Mouse (Mus musculus) spleen, adult 12 weeks (tissue): ENCODE results near the gene Gm6169.
"Not testable (repeated sequence)": the region's sequence is repeated elsewhere in the genome, so short reads cannot be mapped to it uniquely, and the experiment has no call there.

Experiments
- DNase-seq: peaks from one replicate; pipeline ENCODE4 v3.0.0; 2022; ENCODE audit warnings: low spot score

Gm6169 gene

DNA sequence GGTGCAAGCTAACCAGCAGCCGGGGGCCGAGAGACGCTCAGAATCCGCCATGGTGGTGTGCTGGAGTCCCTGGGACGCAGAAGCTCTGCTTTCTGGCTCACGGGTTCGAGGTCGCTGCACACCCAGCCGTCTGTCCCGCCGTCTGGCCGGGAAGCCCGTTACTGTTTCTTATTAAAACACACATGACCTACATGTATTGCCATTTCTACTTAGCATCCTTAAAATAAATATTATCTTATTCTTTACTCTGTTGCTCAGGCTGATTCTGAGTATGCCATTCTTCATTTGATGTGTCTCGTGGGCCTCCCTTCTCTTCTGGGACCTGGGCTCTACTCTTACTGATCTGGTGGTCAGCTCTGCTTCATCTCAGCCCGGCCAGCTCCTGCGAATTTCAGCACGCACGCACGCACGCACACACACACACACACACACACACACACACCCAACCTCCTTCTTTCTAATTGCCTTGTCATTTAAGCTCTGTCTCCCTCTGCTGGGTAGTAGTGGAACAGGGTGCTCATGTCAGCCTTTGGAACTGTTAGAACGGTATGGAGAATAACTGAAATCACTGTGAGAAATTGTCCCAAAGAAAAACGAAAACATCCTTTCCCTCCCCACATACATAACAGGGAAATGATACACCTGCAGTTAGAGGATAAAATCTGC, at the start of gene Gm6169:
Gene Gm6169, minus strand, starts transcription at position 51 of the 666 bp plus-strand sequence.
- DNase-seq, result no peak

DNA sequence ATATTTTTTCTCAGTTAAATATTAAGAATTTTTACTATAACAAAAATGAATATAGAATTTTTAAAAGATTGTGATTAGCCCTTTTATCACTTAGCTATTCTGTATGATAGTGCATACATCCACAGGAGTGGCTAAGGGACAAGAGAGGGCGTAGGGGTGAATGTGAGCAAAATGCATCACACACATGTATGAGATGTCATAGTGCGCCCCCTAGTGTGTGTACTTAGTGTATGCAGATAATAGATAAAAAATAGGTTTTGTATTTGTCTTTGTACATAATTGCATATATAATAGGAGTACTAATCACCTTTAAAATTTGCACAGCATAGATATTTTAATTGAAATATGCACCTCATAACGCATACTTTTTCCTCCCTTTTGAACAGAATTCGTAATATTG, 46.8 kb upstream of the Gm6169 start:
- DNase-seq, result peak; percentile 6

DNA sequence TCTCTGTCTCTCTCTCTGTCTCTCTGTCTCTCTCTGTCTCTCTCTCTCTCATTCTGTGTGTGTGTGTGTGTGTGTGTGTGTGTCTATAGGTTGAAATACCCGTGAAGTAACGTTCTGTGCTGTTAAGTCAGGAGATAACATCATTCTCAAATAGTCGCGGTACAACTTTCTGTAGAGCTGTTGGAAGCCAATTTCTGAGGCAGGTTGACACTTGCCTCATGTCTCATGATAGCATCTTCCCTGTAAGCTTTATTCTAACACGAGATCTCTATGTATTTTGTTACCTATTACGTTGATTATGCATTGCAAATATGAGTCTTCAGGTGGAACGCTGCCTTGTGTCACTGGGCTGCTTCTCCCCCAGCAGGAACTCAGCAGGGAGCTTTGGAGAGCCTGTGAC, 43.3 kb upstream of the Gm6169 start:
- DNase-seq, result no peak

DNA sequence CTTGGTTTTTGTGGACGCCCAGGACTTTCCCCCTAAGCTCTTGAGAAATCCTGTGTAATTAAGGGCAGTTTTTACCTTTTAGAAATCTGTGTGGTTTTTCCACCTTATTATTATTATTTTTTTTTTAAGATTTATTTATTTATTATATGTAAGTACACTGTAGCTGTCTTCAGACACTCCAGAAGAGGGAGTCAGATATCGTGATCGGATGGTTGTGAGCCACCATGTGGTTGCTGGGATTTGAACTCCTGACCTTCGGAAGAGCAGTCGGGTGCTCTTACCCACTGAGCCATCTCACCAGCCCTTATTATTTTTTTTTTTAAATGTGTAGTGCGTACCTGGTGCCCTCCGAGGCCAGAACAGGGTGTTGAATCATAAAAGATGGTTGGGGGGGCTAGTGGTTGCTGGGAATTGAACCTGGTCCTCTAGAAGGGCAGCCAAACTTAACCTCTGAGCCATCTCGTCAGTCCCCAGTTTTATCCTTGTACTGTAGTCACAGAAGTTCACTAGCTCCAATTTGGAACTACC, 39.4 kb upstream of the Gm6169 start:
- not testable (repeated sequence) for DNase-seq

DNA sequence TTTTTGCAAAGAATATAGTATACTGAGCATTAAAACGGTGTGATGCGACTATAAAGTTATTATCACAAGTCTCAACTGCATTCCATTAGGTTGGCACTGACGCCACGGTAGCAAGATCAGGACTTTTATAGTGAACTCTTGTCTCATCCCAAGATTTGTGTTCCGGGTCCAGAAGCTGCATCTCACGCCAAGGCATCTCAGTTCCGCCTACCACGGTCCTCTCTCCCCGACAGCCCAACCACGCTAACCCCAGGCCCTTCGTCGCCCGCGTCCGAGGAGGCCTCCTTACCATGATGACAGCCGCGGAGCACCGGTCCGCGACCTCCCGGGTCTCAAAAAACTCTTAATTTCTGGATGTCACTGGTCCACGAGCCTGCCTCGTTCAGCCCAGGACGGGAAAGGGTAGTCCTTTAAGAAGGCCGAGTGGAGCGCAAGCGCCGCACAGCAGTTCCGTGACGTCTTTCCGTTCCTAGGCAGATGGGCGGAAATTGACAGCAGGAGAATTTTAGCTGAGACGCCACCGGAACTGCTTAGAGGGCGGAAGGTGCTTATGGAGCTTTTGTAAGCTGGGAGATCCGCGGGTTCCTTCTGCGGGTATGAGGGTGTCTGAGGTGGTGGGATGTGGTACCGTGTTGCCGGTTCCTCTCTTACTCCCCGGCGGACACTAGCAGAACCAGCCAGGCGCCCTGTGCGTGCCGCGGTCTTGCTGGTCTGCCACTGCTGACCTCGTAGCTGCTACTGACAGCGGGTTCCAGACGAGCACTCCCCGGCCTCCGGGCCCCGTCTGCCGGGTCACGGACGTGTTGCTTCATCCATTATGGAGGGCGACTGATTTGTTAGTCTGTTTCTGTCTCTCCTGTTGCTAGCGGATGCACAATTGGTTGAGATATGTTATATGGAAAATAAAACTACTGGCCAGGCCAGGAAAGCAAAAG, 38.7 kb upstream of the Gm6169 start, which contains the start of the genes Gfm2 and Nsa2:
Gene Gfm2, plus strand, starts transcription at position 472 of the 935 bp plus-strand sequence.
Gene Nsa2, minus strand, starts transcription at position 472 of the 935 bp plus-strand sequence.
- DNase-seq, result peak; percentile 84

DNA sequence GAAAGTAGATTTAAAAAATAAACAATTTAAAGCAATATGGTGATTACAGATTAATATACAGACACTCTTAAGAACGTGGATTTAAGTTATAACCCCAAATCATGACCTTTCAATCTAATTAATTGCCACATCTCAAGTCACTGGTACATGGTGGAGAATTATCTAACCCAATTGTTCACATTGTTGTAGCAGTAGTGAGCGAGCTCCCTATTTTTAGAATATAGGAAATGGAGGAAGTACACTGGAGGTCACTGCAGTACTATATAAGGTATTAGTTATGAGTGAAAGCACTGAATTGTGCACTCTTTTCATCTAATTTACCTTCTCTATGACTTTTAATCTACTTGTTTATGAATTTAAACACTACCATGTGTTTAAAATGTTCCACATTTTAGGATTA, 31.4 kb upstream of the Gm6169 start:
- DNase-seq, result not testable (repeated sequence)

DNA sequence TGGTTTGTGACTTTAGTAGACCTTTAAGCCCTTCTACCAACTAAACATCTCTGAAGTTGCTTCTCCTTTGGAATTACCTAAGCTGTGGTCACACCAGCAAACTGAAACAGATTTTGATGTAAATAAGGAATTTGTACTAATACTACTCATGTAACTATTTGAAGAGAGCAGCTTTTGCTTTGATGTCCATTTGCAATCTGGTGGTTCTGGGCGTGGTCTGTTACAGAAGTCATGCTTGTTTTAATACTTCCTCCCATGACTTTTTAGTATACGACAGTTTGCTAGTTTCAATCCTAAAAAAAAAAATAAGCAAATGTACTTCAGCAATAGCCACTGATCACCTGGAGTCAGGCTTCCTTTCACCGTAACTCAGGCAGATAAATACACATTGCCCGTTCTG, 30.6 kb upstream of the Gm6169 start:
- not testable (repeated sequence) for DNase-seq

DNA sequence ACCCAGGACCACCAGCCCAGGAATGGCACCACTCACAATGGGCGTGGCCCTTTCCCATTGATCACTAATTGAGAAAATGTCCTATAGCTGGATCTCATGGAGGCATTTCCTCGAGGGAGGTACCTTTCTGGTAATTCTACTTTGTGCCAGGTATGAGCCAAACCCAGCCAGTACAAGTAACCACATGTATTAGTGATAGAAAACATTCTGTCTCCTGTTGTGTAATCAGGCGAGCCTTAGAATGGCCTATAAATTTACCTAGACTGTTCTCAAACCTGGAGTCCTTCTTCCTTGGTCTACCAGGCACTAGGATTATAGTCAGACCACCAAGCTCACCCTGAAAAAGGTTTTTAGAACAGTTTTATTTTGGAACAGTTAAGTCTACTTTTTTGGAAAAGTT, 22.3 kb upstream of the Gm6169 start:
- DNase-seq, result no peak

DNA sequence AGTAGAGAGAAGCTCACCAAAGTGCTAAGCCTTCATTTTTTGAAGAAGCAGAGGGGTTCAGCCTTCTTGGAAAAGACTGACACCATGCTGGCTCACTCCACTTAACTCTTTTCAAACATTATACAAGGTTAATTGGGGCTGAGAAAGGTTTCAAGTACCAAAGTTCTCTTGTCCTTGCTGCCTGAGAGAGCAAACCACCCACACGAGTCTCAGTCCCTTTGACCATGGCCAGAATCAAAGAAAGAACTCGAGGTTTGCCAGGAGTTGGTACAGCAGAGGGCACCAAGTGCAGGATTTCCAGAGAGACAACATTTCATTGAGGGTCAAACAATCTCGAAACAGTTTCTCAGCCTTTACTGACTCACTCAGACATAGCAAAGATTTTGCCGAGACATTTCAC, 10.0 kb upstream of the Gm6169 start:
- DNase-seq, result no peak

DNA sequence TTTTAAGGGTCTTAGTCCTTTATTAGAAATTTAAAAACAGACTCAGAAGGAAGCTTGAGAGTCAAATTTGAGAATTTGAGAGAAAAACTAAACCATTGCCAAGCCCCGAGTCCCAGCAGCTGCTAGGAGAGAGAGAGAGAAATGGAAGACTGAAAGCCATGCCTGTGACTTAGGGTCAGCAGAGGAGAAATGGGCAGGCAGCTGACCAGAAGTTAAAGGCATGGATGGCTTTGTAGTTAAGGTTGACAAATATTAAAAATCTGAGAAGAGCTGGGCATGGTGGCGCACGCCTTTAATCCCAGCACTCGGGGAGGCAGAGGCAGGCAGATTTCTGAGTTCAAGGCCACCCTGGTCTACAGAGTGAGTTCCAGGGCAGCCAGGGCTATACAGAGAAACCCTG, 8.7 kb upstream of the Gm6169 start:
- not testable (repeated sequence) for DNase-seq

DNA sequence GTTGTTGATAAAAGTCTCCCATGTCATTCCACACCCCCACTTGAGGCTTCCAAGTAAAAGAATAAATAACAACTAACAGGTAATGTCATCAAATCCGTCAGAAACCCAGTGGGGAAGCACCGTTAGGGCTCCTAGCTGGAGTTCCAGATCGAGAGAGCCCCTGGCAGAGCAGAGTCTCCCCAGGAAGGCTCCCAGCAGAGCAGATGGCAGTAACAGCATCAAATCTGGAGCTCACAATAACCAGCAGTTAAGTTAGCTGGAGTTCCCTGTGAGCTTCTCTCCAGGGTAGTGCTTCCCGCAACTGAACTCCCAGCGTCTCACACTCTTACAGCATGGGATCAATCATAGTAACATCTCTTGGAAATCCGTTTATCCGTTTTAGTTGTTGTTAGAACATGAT, 6.0 kb upstream of the Gm6169 start:
- DNase-seq, result no peak

DNA sequence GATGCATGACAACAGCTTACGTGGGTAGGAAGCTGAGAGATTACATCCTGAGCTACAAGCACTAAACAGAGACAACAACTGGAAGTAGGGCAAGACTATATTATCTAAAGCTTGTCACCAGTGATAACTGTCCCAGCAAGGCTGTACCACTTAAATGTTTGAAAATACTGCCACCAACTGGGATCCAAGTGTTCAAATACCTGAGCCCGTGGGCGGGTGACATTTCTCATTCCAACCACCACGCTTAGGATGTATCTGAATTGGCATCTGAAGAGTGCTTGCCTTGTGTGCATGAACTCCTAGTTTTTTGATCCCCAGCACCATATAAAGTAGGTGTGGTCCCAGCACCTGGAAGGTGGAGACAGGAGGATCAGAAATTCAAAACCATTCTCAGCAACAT, 3.3 kb downstream of the Gm6169 start:
- no peak for DNase-seq

DNA sequence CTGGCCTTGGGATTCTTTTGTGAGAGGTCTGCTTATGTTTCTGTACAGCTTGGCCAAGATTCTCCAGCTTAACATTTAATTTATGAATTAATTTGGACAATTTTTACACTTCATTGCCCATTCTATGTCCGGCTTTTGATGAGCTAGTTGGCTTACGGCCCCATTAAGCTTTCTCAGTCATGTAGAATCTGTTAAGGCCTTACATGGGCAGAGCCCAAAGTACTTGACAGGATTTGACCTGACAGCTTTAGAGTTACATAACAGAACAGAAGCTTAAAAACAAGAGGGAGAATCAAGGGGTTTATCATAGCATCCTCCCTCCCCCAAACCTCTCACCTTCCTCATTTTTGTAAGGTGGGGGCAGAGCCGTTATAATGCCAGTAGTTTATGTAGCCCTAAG, 10.9 kb downstream of the Gm6169 start:
- DNase-seq, result no peak

DNA sequence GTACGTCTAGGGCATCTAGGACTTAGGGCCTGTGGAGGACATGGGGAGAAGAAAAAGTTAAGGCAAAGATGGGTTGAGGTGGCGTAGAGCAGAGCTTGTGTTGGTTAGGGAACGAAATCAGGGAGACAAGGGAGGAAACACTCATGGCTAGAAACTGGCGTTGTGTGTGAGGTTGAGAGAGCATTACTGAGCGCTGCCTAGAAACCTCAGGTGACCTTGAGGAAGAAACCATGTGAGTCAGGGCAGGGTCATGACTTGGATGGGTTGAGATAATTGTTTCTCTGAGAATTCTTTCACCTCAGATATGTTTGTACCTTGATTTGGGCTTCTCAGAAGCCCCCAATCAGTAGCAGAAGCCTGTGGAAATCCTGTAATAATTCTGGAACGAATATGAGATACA, 11.6 kb downstream of the Gm6169 start:
- DNase-seq, result no peak

DNA sequence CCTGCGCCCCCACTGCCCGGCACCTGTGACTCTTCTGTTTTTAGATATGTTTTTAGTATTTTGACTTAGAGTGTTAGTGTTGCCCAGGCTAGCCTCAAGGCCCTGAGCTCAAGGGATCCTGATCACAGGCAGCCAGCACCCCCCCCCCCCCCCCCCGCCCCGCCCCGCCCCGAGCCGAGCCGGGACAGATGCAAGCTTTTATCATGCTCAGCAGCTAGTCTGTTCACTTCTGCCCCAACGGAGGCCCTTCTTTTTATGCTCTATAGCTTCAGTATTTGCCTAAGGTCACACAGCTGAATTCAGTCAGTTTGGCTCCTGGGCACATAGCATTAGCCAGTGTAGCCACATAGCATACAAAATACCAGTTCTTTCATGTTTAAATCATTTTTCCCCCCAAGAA, 12.7 kb downstream of the Gm6169 start:
- no peak for DNase-seq

DNA sequence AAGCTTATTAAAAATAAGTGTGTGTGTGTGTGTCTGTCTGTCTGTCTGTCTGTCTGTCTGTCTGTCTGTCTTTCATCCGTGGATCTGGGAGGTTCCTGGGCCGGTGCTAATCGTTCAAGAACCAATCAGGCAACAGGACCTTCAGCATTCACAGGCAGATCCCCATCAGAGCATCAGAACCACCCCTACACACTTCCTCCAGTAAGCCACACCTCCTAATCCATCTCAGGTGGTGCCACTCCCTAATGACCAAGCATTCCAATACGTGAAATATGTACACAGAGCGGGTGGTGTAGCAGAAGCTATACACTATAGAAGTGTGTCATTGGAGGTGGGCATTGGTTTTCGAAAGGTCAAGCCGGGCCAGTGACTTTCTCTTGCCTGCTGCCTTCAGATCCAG, 16.6 kb downstream of the Gm6169 start:
- DNase-seq, result no peak

DNA sequence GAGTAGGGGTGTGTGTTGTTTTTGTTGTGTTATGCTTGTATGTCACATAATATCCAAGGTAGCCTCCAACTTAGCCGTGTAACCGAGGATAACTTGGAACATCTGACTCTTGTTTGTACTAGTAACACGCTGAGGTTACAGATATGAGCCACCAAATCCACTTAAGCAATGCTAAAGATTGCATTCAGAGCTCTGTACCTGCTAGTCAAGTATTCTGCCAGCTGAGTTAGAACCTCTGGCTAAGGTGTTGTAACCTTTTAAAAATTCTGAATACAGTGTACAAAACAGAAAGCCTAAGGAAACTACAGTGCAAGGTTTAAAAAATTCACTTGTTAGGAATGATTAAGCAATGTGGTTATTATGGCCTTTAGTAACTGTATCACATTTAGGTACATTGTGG, 18.4 kb downstream of the Gm6169 start:
- no peak for DNase-seq

DNA sequence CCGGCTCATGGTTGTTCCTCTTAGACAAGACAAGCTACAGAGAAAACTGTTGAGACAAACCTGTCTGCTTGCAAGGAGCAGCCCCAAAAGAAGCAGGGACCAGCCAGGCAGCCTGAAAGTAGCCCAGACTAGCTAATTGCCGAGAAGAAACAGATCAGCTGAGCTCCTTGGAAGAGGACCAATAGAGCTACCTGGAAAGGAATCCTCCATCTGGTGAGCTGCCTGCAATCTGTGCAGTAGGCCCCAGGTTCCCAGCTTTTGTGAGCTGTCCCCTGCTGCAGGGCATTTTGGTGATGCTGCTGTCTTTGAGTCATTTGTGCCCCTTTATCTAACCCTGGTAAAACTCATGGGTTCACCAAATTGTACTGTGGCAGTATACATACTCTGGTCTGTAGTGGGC, 18.8 kb downstream of the Gm6169 start:
- DNase-seq, result no peak

DNA sequence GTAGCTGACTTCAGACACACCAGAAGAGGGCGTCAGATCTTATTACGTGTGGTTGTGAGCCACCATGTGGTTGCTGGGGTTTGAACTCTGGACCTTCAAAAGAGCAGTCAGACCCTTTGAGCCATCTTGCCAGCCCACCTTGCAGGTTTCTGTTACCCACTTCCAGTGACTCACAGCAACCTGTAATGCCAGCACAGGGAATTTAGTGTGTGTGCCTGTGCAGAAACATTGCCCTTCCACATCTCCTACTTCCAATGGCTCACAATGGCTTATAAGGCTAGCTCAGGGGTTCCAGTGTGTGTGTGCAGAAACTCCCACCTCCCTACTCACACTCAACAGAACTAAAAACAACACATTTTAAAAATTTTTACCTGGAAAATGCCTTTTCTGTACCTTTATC, 21.5 kb downstream of the Gm6169 start:
- DNase-seq, result no peak

DNA sequence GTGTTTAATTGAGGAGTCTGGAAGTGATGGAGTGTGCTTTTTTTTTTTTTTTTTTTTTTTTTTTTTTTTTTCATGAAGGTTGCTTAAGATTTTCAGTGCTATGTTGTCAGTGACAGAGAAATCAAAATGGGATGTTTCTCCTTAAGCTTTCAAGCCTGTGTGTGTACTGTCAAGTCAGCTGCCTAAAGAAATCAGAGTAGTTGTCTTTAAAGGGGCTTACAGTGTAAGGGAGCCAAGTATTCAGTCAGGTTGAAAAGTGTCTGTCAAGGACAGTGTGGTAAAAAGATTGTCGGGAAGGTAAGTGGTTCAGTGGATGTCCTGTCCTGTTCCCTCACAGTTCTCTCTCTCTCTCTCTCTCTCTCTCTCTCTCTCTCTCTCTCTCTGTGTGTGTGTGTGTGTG, 25.5 kb downstream of the Gm6169 start:
- DNase-seq, result no peak

DNA sequence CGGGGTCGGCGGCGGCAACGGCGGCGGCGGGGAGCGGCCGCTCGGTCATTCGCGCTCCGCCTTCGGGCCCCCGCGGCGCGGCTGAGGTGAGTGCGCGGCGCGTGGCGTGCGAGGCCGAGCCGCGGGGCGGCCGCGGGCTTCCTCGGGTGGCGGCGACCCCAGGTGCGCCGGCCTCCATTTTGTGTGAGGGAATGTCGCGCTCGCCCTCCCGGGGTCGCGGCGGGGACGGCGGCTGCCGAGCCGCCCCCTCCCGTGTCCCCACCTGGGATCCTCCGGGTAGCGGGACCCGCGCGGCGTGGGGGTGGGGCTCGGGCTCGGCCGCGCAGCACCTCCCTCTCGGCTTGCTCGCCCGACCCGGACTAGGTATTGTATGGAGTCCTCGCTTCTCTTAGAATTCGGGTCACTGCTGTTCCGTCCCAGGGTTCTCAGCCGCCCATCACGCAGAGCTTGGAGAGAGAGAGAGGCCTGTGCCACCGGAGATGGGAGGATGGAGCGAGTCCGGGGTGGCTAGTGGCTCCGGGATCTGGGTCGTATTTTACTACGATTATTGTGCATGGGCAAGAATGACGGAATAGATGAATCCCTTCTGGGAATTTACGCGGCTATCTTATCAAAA, 27.3 kb downstream of the Gm6169 start:
- DNase-seq, result no peak

DNA sequence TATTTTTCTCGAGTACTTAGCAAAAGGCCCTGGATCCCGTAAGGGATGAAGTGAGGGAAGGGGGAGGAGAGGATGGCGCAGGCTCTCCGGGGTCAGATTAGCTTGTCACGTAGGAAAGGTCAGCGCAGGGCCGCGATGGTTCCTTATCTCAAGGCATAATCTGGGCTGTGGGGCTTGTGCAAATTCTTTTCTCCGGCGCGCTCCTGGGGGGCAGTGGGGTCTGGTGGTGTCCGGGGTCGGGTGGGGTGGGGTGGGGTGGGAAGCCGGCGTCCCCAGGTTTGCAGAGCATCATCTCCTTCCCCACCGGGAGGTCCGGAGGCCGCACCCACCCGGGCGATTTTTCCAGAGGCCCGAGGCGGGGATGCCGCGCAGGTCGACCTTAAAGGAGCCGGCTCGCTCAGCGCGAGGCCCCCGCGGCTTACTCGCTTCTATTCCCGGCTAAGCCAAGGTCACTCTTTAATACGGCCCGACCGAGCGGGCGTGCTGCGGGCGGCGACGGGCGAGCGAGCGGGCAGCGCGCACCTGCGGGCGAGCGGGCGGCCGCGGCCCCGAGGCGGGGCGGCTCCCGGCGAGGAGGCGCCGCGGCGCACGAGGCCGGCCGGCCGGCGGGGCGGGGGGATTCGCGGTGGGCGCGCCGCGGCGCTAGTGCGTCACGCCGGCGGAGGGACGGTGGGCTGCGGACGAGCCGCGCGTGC, 28.0 kb downstream of the Gm6169 start:
- DNase-seq, result no peak
